Comparison of ENCODE assay signal across 8 mouse cellular contexts in genomic region chr11:49901659-49902458, GRCm38 (mm10). TPM values are rescaled to one million over a fixed set of nuclear protein-coding genes. Genes with fewer than 3 reads are reported as not detected.
DNase-seq lines count a peak whose midpoint lies in the region; ATAC-seq and TF ChIP-seq lines count a peak whose summit lies in the region.

Gene Rasgef1c (plus strand): TSS chr11:49901835.

- 4% methylated on average over 91 of the region's 99 CpGs for WGBS in hindbrain, postnatal 0 days

- H3K36me3 ChIP-seq in hindbrain, postnatal 0 days (ENCODE audit: insufficient read depth, low read length): no peaks in the 10 kb centered on the region

- H3K4me3 ChIP-seq in cortical plate, adult 2 months (ENCODE audit: insufficient read depth, low read length): peak within 1 kb of the TSS; percentile 57
- H3K4me3 ChIP-seq in hindbrain, postnatal 0 days (ENCODE audit: low read length): peak within 1 kb of the TSS; percentile 71

- peaks cover 5% of the 10 kb centered on the region; the same call in 1 of the 2 replicates for H3K9me3 ChIP-seq in hindbrain, postnatal 0 days (ENCODE audit: low read length)

- H3K27ac ChIP-seq in cortical plate, adult 2 months (ENCODE audit: insufficient read depth, low read length): no peak within 1 kb of the TSS
- peak within 1 kb of the TSS; percentile 72; the same call in 1 of the 2 replicates for H3K27ac ChIP-seq in hindbrain, postnatal 0 days

- H3K4me2 ChIP-seq in hindbrain, postnatal 0 days (ENCODE audit: low read depth, low read length): peak within 1 kb of the TSS; percentile 90

- peak; percentile 90 for ATAC-seq in hindbrain, postnatal 0 days

- H3K9ac ChIP-seq in hindbrain, postnatal 0 days (replicated peaks; ENCODE audit: low read length): peak within 1 kb of the TSS; percentile 80

- no peaks in the 10 kb centered on the region for H3K4me1 ChIP-seq in cortical plate, adult 2 months (ENCODE audit: control insufficient read depth, insufficient read depth, low read length)
- H3K4me1 ChIP-seq in hindbrain, postnatal 0 days (ENCODE audit: insufficient read depth, low read length): no peaks in the 10 kb centered on the region

- peak; percentile 77 to 82 for DNase-seq in adrenal gland, adult 18-20 months (ENCODE audit: low spot score in 2 of 2)
- peak; percentile 33 to 47 for DNase-seq in gastrocnemius, adult 8-10 months (ENCODE audit: low spot score in 2 of 2)
- DNase-seq in hindbrain, postnatal 0 days (ENCODE audit: low spot score): peak; percentile 90
- peak; percentile 49 to 66 for DNase-seq in left cerebral cortex, adult 8-10 months (ENCODE audit: low spot score in 2 of 2)
- DNase-seq in lung, postnatal 4 days: peak; percentile 74 to 81
- peak; percentile 77 for DNase-seq in right cerebral cortex, adult 18-20 months
- peak; percentile 53 to 74 for DNase-seq in urinary bladder, postnatal 4 days (ENCODE audit: low spot score in 2 of 2)

- TF ChIP-seq CTCF in cortical plate, adult 2 months (IDR thresholded peaks at IDR 0.05; ENCODE audit: extremely low read depth, insufficient read depth, low read length): no peak
- TF ChIP-seq CTCF in hindbrain, postnatal 0 days (IDR thresholded peaks at IDR 0.05; ENCODE audit: low read depth): peak; percentile 51

- TF ChIP-seq POLR2A in cortical plate, adult 2 months (IDR thresholded peaks at IDR 0.05; ENCODE audit: extremely low read depth, insufficient read depth, low read length): no peak

- H3K27me3 ChIP-seq in hindbrain, postnatal 0 days (ENCODE audit: insufficient read depth, low read length): no peaks in the 10 kb centered on the region

RNA-seq across cellular contexts. Expression of gene Rasgef1c, which starts in this region (rescaled TPM):
- under 1 TPM; 0.53 to 0.54 TPM for total RNA-seq in adrenal gland, adult 18-20 months (2021)
- polyA plus RNA-seq in cortical plate, adult 2 months (2012; rRNA removed): 38.6 and 38.8 TPM in 2 replicates
- under 1 TPM in 2 of 4 experiments, not detected in 2; 0.24 to 0.43 TPM for total RNA-seq in gastrocnemius, adult 8-10 months (2022)
- 50.2 and 53.9 TPM in 2 replicates for total RNA-seq in hindbrain, postnatal 0 days (2014; rRNA removed)
- 44.9 and 45.2 TPM in 2 replicates for polyA plus RNA-seq in hindbrain, postnatal 0 days (2015; fragmentation: Nextera tagmentation; extraction: Ambion mirVana)
- 10 to 100 TPM; 30.9 to 37.4 (median 34.3) TPM for total RNA-seq in left cerebral cortex, adult 8-10 months (2022)

Comparison
In these comparisons a context has a peak if more than half of its experiments do, and no peak if none do; other contexts are left out.
1. RNA of gene Rasgef1c (total RNA-seq): 50.2 to 53.9 TPM in hindbrain, postnatal 0 days and 30.9 to 37.4 TPM in left cerebral cortex, adult 8-10 months; 0.53 to 0.54 TPM in adrenal gland, adult 18-20 months and 0.24 to 0.43 TPM in gastrocnemius, adult 8-10 months; every median in the first group is over 10 times any median in the second.
2. Peak in DNase-seq in adrenal gland, adult 18-20 months; RNA of the gene not detected or under 1 TPM.
3. Peak in DNase-seq in gastrocnemius, adult 8-10 months; RNA of the gene not detected or under 1 TPM.
4. DNase-seq: peak in every context shown above with its lines; median percentile 90 in hindbrain, postnatal 0 days; 80 in adrenal gland, adult 18-20 months; 78 in lung, postnatal 4 days; 77 in right cerebral cortex, adult 18-20 months; 64 in urinary bladder, postnatal 4 days; 58 in left cerebral cortex, adult 8-10 months; 40 in gastrocnemius, adult 8-10 months.